Mouse (Mus musculus) left cerebral cortex, postnatal 36 days (tissue): ENCODE measurements around the gene Rhod. TPM values are rescaled to one million over a fixed set of nuclear protein-coding genes. Genes with fewer than 3 reads are reported as not detected.

Source experiments
- DNase-seq, 2 experiments: peaks; one replicate each; pipeline ENCODE4 v3.0.0; 2021 to 2022; ENCODE audit warnings: low spot score in 2 of 2, mixed read lengths in 1 of 2
- intact Hi-C: fragments of 180-260 bp; cut with DNase I; formaldehyde crosslinking; loops from one replicate; pipeline ENCODE4 v1.15.1; 2025
- total RNA-seq, 2 experiments: library from RNA; stranded (reverse); gene quantifications; 2 replicates each; pipeline ENCODE4 v1.2.3; 2021

Rhod gene
- total RNA-seq, 2 experiments from 2014 or later: 0.32 to 0.86 TPM

- intact Hi-C loops: no loop called here
- no peak for DNase-seq
These were observed 13.3 kb upstream of the Rhod start for GRCm38 (mm10) chr19:4452525-4452924.

- intact Hi-C loops: no loop called here
- DNase-seq: no peak
These were observed 12.7 kb upstream of the Rhod start for GRCm38 (mm10) chr19:4451965-4452364.

GRCm38 (mm10) chr19:4451098-4451497, 11.9 kb upstream of the Rhod start:
- DNase-seq: no peak
- intact Hi-C loops: no loop called here

DNA sequence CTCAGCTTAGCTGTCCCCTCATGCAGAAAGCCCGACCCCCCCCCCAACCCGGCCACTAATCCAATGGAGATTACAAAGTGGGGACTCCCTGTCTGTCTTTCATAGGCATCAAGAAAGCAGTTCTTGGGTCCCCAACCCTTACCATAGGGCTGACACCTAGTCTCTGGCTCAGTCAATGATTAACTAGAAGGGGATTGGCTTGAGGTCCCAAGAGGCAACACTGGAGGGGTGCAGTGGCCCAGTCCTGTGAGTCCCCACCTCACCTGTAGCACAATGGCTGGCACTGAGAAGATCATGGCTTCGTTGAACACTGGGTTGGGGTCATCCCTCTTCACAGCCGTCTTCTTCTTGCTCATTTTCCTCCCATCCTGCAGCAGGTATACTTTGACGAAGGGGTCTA, 11.4 kb upstream of the Rhod start:
- intact Hi-C loops: no loop called here
- DNase-seq: no peak

GRCm38 (mm10) chr19:4449230-4449629, 10.0 kb upstream of the Rhod start:
- DNase-seq: no peak
- intact Hi-C loops: loop anchor here (10.0 kb wide), 1 partner anchor 194 kb away; no protein-coding TSS in a partner anchor

DNA sequence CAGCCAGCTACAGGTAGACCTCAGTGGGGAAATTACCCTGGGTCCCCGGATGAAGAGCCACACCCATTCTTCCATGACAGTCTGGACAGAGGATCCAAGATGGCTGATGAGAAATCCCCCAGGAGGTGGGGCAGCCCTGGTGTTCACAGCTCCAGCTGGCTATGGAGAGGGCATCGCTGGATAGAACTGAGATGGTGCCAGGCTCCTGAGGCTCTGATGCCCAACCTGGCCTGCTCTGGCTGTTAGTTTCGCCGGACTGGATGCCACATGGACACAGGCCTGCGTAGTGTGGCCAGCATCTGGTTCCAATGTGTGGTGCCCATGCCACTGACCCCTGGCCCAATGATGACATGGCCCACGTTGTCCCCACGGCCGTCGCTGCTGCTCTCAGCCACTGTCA, 8.2 kb upstream of the Rhod start:
- intact Hi-C loops: loop anchor here (10.0 kb wide), 1 partner anchor 193 kb away; no protein-coding TSS in a partner anchor
- DNase-seq: no peak

DNA sequence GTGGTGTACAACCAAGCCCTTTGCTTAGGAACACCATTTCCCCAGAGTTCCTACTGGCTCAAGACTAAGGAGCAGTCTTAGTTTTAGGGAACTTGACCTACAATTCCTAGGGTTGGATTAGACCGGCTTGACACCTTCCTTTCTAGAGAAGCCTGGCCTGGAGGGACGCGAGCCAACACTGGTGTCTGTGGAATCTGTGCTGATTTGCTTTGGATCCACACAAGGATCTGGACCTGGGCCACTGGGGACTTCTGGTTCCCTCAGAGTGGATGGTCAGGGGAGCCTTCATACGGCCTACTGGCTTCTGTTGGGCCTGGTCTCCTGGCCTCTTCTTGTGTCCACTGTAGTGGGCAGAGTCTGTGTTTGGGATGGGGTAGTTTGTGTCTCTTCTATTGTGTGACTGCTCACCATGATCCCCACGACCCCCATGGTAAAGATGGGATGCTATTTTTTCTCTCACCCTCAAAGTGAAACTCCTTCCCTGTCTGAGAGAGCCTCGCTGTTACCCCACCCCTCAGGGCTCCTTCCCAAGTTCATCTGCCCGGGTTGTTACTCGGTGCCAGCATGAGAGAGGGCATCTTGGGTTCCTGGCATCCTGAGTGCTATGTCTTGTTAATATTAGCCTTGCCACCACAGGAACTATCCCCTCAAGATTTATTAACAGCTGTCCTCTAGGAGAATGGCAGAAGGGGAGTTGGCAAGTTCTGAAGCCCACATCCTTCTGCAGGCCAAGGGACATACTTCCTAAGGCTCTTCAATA, 7.6 kb upstream of the Rhod start:
- intact Hi-C loops: loop anchor here (10.0 kb wide), 1 partner anchor 192 kb away; no protein-coding TSS in a partner anchor
- no peak for DNase-seq

DNA sequence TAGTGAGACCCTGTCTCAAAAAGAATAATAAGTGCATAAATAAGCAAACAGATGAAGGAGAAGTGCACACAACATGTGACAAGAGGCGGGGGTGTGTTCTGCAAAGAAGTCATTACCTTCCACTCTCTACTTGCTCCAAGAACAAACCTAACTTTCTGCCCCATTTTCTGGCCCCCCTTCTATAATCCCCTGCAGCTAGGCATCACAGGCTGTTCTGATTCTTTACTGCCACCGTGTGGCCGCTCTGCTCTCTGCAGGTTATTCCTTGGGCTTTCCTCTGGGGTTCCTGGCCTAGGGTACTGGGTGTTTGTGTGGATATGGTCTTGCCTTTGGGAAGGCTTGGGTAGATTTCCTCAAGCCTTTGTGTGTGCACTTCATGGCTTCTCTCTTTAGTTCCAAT, 3.2 kb upstream of the Rhod start:
- intact Hi-C loops: loop anchor here (10.0 kb wide), 1 partner anchor 188 kb away; no protein-coding TSS in a partner anchor
- peak; percentile 56 to 57 for DNase-seq

GRCm38 (mm10) chr19:4441621-4442161, 2.5 kb upstream of the Rhod start:
- intact Hi-C loops: loop anchor here (10.0 kb wide), 1 partner anchor 187 kb away; no protein-coding TSS in a partner anchor
- no peak for DNase-seq

DNA sequence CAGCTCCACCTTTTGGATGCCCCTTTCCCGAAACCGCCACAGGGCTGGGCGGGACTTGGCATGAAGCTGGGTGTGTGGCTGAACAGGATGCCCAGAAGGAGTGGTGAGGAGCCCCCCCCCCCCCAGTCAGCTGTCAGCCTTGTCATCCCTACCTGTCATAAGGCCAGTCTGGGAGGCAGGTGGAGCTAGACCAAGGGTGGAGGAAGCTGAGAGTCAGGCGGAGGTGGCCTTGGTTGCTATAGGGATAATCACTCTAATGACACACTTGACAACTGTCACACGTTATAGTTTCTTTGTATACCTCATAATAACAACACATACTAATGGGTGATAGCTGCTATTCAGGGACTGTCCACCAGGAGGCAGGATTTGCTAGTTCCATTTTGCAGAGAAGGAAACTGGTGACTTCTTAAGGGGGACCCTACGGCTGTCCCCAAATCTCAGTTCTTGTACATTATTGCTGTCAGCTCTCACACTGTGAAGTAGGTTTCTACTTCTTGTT, 1.9 kb upstream of the Rhod start:
- intact Hi-C loops: loop anchor here (10.0 kb wide), 1 partner anchor 186 kb away; no protein-coding TSS in a partner anchor
- no peak for DNase-seq

DNA sequence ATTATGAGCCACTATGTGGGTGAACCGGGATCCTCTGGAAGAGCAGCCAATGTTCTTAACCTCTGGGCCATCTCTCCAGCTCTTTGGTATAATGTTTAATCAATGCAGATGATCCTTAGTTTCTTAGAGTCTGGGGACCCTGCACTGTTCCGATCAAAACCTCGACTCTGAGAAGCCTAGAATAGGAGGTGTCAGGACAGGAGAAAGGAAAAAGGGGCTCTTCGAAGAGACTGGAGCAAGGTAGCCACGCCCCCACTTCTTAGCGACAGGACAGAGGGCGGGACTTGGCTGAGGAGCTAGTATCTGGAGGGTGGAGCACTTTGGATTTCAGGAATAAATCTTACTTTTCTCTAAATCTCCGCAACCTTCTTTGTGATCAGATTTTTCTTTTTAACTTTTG, 990 bp upstream of the Rhod start:
- intact Hi-C loops: loop anchor here (10.0 kb wide), 1 partner anchor 185 kb away; no protein-coding TSS in a partner anchor
- no peak for DNase-seq

DNA sequence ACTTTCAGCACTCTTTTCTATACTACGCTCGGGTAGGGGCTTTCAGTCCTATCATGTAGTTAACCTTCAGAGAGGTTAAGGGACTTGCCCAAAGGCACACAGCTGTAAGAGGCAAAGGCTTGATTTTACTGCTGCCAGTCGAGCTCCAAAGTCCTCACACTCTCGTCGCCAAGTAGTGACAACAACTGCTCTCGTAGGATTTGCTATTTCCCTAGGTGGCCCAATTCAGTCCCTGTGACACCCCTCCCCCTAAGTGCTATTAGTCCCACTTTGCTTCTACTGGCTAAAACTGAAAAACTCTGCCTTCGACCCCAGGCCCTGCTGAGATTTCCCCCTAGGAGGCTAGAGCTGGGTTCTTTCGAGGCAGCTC, 456 bp downstream of the Rhod start:
- no peak for DNase-seq

GRCm38 (mm10) chr19:4437886-4438285, 1.3 kb downstream of the Rhod start:
- intact Hi-C loops: no loop called here
- no peak for DNase-seq

More for the DNA sequence above, 456 bp downstream of the Rhod start:
- intact Hi-C loops: no loop called here

- intact Hi-C loops: no loop called here
These were observed 3.0 kb downstream of the Rhod start for GRCm38 (mm10) chr19:4436254-4436653.

DNA sequence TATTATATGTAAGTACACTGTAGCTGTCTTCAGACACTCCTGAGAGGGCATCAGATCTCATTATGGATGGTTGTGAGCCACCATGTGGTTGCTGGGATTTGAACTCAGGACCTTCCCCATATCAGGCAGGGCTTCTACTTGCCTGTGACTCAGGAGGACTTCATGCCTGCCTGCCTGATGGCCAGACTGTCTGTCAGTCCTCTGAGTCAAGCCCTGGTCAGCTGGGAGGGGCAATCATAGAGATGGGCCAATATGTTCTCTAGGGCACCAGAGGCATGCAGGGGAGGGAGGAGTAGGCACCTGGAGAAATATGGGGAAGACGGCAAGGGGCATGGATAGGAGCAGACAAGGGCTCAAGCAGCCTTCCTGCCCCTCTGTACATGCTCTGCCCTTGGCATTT, 4.2 kb downstream of the Rhod start:
- intact Hi-C loops: no loop called here
- DNase-seq: no peak

More at GRCm38 (mm10) chr19:4436254-4436653, 3.0 kb downstream of the Rhod start:
- DNase-seq: no peak

GRCm38 (mm10) chr19:4433756-4434155, 5.5 kb downstream of the Rhod start:
- DNase-seq: no peak
- intact Hi-C loops: no loop called here

DNA sequence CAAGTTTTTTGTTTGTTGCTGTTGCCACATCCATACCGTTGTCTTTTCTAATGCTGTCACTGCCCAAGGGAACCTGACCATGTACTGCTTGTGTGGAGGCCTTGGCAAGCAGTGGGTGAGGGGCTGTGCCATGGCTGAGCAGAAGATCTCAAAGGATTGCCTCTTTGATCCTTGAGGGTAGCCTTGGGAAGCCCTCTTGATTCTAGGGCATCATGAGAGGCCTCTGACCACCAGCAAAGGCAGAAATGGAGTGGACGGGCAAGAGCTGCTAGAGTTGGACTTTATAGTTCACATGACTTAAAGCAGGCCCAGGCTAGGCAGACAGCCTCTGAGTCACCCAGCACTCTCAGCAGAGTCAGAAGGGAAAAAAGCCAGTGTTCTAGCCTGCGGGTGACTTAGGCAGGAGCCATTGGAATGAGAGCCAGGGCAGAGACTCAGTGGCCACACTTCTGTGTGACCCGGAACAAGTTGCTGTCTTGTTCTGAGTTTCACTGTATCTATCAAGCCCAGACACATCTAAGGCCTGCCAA, 9.1 kb downstream of the Rhod start:
- intact Hi-C loops: no loop called here

GRCm38 (mm10) chr19:4425610-4426366, 13.4 kb downstream of the Rhod start:
- intact Hi-C loops: no loop called here
- DNase-seq: no peak

More for the DNA sequence above, 9.1 kb downstream of the Rhod start:
- DNase-seq: no peak

DNA sequence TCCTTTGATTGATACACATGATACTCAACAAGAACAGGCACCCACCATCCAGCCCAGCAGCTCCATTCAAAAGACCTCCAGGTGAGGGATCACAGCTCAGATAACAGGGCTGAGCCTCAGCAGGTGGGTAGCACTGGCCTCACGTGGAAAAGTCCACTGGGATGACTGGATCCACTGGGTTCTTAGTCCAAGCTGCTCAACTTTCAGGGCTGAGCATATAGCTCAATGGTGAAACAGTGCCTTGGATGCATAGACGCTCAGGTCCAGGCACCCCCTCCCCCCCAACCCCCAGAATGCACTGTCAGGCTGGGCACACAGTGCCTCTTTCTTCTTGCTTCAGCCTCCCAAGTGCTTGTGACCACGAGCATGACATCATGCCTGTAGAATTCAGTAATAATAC, 16.2 kb downstream of the Rhod start:
- no peak for DNase-seq
- intact Hi-C loops: no loop called here

DNA sequence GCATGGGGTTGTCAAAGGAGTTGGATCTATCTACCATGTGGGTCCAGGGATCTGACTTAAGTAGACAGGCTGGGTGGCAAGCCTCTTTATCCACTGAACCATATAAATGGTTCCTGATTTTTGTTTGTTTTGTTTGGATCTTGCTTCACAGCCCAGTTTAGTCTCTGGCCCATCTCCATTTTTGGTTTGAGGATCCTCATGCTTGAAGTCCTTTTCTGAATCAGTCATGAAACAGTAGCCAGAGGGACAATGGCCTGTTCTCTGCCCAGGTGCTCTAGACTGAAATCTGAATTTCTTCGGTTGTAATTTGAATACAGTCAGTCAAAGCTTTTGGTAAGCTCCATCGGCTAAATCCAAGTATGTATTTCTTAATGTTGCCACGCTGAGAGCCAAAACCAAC, 16.7 kb downstream of the Rhod start:
- intact Hi-C loops: no loop called here

More for the DNA sequence above, 16.7 kb downstream of the Rhod start:
- no peak for DNase-seq
